Mouse (Mus musculus) lung, embryonic 14.5 days (tissue): ENCODE results near the gene Ormdl3. TPM values are rescaled to one million over a fixed set of nuclear protein-coding genes. Genes with fewer than 3 reads are reported as not detected.
"Not testable (repeated sequence)": the region's sequence is repeated elsewhere in the genome, so short reads cannot be mapped to it uniquely, and the experiment has no call there.

ENCODE experiments used
- ATAC-seq: fragments of 200-750 bp; cut with Nextera tagmentation; 2 replicates; pipeline ENCODE4 v1.8.0; 2017; ENCODE audit warnings: mild to moderate bottlenecking, moderate TSS enrichment, moderate library complexity; ENCODE audit not compliant: insufficient read depth
- DNase-seq: peaks from one replicate; pipeline ENCODE4 v3.0.0-alpha.2; 2015
- H3K27ac ChIP-seq: fragments of 300-500 bp; sonication (generic); 2 replicates; pipeline ENCODE4 v1.5.1; 2014; ENCODE audit warnings: low read depth, mild to moderate bottlenecking, moderate library complexity
- H3K27me3 ChIP-seq: fragments of 300-500 bp; sonication (generic); 2 replicates; pipeline ENCODE4 v1.6.1; 2014; ENCODE audit warnings: low read length, control low read depth; ENCODE audit not compliant: insufficient read depth
- H3K36me3 ChIP-seq: fragments of 300-500 bp; sonication (generic); 2 replicates; pipeline ENCODE4 v1.6.1; 2014; ENCODE audit warnings: control low read depth; ENCODE audit not compliant: insufficient read depth
- H3K4me1 ChIP-seq: fragments of 300-500 bp; sonication (generic); 2 replicates; pipeline ENCODE4 v1.6.1; 2014; ENCODE audit warnings: antibody characterized with exemption, control low read depth; ENCODE audit not compliant: insufficient read depth
- H3K4me2 ChIP-seq: fragments of 300-500 bp; sonication (generic); 2 replicates; pipeline ENCODE4 v1.6.1; 2014; ENCODE audit warnings: mild to moderate bottlenecking
- H3K4me3 ChIP-seq: fragments of 300-500 bp; sonication (generic); 2 replicates; pipeline ENCODE4 v1.5.1; 2014; ENCODE audit warnings: low read depth, low read length
- H3K9ac ChIP-seq: fragments of 300-500 bp; sonication (generic); 2 replicates; pipeline ENCODE4 v1.6.1; 2014
- H3K9me3 ChIP-seq: fragments of 300-500 bp; sonication (generic); 2 replicates; pipeline ENCODE4 v1.6.1; 2016; ENCODE audit warnings: low read depth, low read length, control low read depth
- CTCF ChIP-seq: IDR thresholded peaks from 2 replicates; pipeline ENCODE4 v1.5.1; 2016; ENCODE audit warnings: antibody characterized with exemption, low read depth
- WGBS: fragments of 180-500 bp; shearing (Covaris S2); extraction: QIAGEN DNeasy Blood & Tissue Kit; methylation state at CpG from one replicate; pipeline ENCODE4 v1.1.7; 2014; 5-methylcytosine and 5-hydroxymethylcytosine counted together
- polyA plus RNA-seq: library from polyadenylated mRNA; unstranded; fragments of >200 nt; fragmentation: Nextera tagmentation; extraction: Ambion mirVana; gene quantifications from 2 replicates; pipeline ENCODE4 v1.2.1, GENCODE M21; 2014

The Ormdl3 gene
- polyA plus RNA-seq = 6.6 and 6.9 TPM in 2 replicates

DNA sequence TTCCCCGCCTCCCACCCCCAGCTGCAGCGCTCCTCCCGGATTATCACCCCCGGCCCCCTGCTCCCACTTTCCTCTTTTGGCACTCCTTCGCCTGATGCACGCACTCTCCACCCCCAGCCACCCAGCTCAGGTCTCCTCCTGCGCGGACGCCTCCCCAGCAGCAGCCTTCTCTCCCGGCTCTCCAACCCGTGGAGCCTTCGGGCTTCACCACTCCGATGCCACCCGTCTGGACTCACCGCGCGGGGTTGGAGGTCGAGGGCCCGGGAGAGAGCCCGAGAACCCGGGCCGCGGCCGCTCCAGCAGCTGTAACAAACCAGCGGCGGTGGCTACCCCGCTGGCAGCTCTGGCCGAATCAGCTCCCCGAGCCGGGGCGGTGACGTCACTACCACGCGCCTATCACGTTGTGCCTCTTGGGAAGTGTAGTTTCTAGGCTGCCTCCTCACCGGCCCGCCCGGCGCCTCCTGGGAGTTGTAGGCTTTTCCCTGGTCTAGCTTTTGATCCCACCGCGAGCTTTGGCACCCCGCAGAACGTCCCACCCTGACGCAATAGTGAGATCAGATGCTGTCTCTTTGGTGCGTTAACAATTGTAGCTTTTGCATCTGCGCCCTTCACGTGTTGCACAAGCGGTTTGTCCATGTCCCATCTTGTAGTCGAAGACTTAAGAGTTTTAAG, at the start of gene Ormdl3:
Gene Ormdl3, minus strand, starts transcription at position 477 of the 672 bp plus-strand sequence.
- WGBS = under 1% methylated on average over 49 of the region's 49 CpGs
- Histone ChIP-seq H3K4me2 (peak within 1 kb of the TSS; percentile 86), H3K36me3 (peaks cover 20% of the 10 kb centered on the region), H3K27ac (peak within 1 kb of the TSS; percentile 89), H3K9me3 (no peaks in the 10 kb centered on the region), H3K4me1 (peaks cover 9% of the 10 kb centered on the region), H3K4me3 (peak within 1 kb of the TSS; percentile 91), H3K9ac (peak within 1 kb of the TSS; percentile 82), H3K27me3 (no peaks in the 10 kb centered on the region; the same call in 1 of the 2 replicates)
- ATAC-seq (peak; percentile 92), DNase-seq (peak; percentile 100)
- no peak for TF ChIP-seq CTCF

DNA sequence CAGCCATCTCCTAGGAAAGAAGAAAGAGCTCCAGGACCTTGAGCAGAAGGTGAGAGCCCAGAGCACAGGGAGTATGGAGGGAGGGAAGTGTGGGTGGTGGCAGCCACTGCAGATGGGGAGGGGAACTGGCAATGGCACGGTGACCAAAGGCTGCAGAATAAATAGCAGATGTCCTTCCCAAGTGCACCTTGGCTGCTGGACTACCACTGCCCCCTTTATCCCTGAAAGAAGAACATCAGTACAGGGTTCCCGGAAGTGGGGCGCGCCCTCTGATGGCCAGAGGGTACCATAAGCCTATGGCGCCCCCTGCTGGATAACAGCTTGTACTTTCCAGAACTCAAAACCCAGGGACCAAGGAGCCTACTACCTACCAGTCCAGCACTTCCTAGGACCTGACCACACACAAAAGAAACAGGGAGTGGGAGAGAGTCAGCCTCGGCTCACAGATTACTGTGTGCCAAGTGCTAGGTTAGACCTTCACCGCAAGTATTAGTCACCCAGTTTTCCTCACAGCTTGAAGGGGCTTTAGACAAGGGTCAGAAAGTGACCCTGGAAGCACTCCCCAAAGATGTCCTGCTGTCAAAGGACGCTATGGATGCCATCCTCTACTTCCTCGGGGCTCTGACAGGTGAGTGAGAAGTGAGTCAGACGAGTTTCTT, 48.3 kb upstream of the Ormdl3 start:
- not testable (repeated sequence) for ATAC-seq, H3K4me1 ChIP-seq, H3K36me3 ChIP-seq, H3K27me3 ChIP-seq, H3K4me2 ChIP-seq, H3K9me3 ChIP-seq, H3K9ac ChIP-seq, H3K27ac ChIP-seq, H3K4me3 ChIP-seq
- peak; percentile 59 for TF ChIP-seq CTCF
- peak; percentile 41 for DNase-seq
- WGBS = 30% methylated on average over 10 of the region's 10 CpGs

DNA sequence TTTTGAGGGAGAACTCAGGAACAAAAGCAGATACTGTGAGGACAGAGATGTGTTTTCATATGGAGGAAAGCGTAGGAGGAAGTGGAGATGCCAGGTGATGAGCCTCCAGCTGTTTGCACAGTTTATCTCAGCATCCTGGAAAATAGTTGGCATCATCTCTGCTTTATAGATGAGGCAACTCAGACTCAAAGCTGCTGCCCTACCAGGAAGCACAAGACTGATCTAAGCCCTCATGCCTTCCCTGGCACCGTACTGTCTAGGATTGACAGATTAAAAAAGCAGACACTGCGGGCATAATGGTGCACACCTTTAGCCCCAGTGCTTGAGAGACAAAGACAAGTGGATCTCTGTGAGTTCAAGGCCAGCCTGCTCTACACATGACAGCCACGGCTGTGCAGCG, 43.5 kb upstream of the Ormdl3 start:
- H3K9ac ChIP-seq = no peak overlapping the region
- no peak for TF ChIP-seq CTCF
- ATAC-seq = no peak
- H3K4me1 ChIP-seq = no peaks in the 10 kb centered on the region
- H3K4me2 ChIP-seq = no peak overlapping the region
- WGBS = 78% methylated on average over 5 of the region's 5 CpGs
- H3K27ac ChIP-seq = no peak overlapping the region
- no peaks in the 10 kb centered on the region for H3K36me3 ChIP-seq
- H3K4me3 ChIP-seq = no peak overlapping the region
- no peaks in the 10 kb centered on the region for H3K27me3 ChIP-seq
- no peak for DNase-seq
- no peaks in the 10 kb centered on the region for H3K9me3 ChIP-seq

DNA sequence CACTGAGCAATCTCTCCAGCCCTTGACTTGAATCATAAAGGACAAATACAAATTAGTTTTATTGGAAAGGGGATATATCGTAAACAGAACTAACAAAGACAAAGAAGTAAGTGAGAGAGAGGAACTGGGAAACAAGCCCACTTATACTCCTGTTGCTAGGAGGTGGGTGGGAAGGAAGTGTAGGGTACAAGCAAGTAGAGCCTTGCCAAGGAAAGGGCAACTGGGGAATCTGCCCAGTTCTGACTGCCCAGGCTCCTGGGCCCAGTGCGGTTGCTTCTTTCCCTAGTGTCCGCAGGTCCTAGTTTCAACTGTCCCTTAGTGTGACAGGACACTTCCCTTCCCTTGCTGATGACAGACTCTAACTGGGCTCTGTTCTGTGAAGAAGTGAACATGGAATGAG, 41.5 kb upstream of the Ormdl3 start:
- Histone ChIP-seq H3K9me3 (0 out of 2 replicates have a peak, but pooled peaks cover 2% of the 10 kb centered on the region), H3K27me3 (no peaks in the 10 kb centered on the region), H3K36me3 (no peaks in the 10 kb centered on the region), H3K27ac (no peak overlapping the region), H3K4me2 (no peak overlapping the region), H3K9ac (no peak overlapping the region), H3K4me1 (no peaks in the 10 kb centered on the region), H3K4me3 (no peak overlapping the region)
- no peak for DNase-seq
- TF ChIP-seq CTCF = no peak
- 94% methylated on average over 3 of the region's 3 CpGs for WGBS
- no peak for ATAC-seq

DNA sequence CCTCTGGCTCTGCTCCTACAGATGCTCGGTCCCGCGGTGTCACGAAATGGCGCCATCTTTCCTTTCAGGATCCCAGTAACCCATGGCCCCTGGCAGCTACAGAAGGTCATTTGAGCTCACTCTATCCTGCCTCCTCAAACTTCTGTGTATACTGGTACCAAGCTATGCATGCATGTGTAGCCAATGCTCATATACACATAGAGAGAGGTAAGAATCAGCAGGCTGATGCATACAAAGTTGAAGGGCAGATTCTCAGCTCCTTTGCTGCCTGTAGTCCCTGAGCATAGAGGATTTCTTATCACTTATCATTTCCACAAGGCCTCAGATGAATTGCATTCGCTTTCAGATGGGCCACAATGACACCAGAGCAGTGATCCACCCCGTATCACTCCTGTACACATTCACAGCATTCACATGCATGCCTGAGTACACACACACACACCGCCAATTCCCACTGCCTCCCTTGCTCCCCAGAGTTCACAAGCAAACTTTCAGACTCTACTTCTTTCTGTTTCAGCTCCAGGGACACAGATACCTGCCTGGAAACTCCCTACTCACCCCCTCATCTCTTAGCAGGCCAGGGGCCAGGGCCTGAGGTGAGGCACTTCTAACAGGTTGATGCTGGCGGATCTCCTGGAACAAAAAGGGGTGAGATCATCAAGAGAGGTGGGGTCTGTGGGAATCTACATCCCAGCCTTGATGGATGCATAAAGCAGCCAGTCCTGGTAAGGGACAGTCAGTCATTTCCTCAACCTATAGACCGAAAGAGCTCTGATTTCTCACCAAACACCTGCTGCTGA, 38.6 kb upstream of the Ormdl3 start, which contains the start of the genes Gm12355 and Gsdma3:
Gene Gm12355, minus strand, starts transcription at position 51 of the 800 bp plus-strand sequence.
Gene Gsdma3, plus strand, starts transcription at position 750 of the 800 bp plus-strand sequence.
- WGBS = 83% methylated on average over 10 of the region's 10 CpGs
- Histone ChIP-seq H3K9ac (no peak within 1 kb of the TSS), H3K36me3 (no peaks in the 10 kb centered on the region), H3K4me1 (no peaks in the 10 kb centered on the region), H3K27ac (no peak within 1 kb of the TSS), H3K9me3 (0 out of 2 replicates have a peak, but pooled peaks cover 2% of the 10 kb centered on the region), H3K27me3 (no peaks in the 10 kb centered on the region), H3K4me2 (no peak within 1 kb of the TSS), H3K4me3 (no peak within 1 kb of the TSS)
- TF ChIP-seq CTCF = no peak
- DNase-seq (no peak), ATAC-seq (no peak)

DNA sequence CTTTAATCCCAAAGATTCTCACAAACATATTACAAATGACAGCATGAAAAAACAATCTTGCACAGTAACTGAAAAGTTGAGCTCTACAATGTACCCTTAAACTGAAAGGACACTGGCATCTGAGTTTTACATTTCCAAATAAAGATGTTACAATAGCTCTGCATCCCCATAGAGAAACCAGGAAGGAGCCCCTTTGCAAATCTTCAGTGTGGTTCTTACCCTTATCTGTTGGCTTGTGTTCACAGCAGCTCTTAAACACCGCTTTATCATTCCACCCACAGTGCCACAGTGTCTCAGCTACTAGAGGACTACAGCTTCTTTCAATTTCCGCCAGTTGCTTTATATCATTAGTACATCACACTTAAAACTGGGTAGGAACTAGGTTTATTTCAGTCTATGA, 37.2 kb upstream of the Ormdl3 start:
- not testable (repeated sequence) for DNase-seq, H3K9me3 ChIP-seq, H3K36me3 ChIP-seq, H3K4me2 ChIP-seq, ATAC-seq, H3K4me3 ChIP-seq, H3K27me3 ChIP-seq, H3K27ac ChIP-seq, H3K9ac ChIP-seq, H3K4me1 ChIP-seq
- 95% methylated on average over 2 of the region's 2 CpGs for WGBS

DNA sequence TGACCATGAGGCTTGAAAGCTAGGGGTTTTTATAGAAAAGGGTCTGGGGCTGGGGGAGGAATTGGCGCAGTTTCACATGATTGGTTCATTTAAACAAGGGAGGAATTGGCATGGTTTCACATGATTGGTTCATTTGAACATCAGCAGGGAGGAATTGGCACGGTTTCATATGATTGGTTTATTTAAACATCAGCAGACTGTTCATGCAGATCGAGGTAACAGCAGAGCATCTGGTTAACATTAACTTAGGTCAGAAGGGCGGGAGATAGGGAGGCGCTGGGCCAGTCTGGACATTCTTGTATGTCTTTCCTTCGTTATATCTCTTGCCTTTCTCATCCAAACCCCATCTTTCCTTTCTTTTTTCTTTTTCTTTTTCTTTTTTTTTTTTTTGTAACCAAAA, 36.8 kb upstream of the Ormdl3 start:
- H3K4me1 ChIP-seq, H3K27ac ChIP-seq, H3K9me3 ChIP-seq, H3K4me3 ChIP-seq, H3K4me2 ChIP-seq, ATAC-seq, H3K9ac ChIP-seq, H3K27me3 ChIP-seq, DNase-seq, H3K36me3 ChIP-seq: not testable (repeated sequence)
- 74% methylated on average over 6 of the region's 6 CpGs for WGBS
